Mouse (Mus musculus): ENCODE measurements around the gene Ifih1.

DNA sequence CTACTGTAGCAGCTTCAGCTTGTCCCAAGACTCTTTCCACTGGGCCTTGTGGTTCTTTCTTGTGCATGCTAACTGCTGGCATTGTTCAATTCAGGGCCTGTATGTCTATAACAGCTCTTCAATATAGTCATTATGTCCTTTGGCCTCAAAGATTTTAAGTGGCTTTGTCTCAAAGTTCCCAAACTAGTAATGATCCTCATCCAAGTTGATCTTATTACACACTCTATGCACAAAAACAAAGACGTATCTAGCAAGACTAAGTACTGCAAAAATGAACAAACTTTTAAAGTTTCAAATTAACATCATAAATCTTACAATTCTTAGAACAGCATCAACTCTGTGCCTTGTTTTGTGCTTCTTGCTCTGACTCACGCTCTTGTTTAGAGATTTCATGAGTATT, 51.6 kb downstream of the Ifih1 start:
- TF ChIP-seq ZNF384 (IDR thresholded peaks at IDR 0.05; ENCODE audit: low read depth, low read length), result no peak
- no peak for TF ChIP-seq CTCF (conservative IDR thresholded peaks at IDR 0.05 in 1 of 2, IDR thresholded peaks at IDR 0.05 in 1 of 2; ENCODE audit: low read depth in 2 of 2, low read length in 2 of 2)
